Mouse (Mus musculus) thymus, postnatal 4 days (tissue): ENCODE data around the gene Usp2.

Experiments
- DNase-seq: peaks from one replicate; pipeline ENCODE4 v3.0.0; 2021

Gene Usp2

GRCm38 (mm10) chr9:44129633-44130032 lies 62.8 kb downstream of the Usp2 start:
- no peak for DNase-seq

- peak; percentile 83 for DNase-seq
These were observed 63.2 kb downstream of the Usp2 start for GRCm38 (mm10) chr9:44130034-44130433.

DNA sequence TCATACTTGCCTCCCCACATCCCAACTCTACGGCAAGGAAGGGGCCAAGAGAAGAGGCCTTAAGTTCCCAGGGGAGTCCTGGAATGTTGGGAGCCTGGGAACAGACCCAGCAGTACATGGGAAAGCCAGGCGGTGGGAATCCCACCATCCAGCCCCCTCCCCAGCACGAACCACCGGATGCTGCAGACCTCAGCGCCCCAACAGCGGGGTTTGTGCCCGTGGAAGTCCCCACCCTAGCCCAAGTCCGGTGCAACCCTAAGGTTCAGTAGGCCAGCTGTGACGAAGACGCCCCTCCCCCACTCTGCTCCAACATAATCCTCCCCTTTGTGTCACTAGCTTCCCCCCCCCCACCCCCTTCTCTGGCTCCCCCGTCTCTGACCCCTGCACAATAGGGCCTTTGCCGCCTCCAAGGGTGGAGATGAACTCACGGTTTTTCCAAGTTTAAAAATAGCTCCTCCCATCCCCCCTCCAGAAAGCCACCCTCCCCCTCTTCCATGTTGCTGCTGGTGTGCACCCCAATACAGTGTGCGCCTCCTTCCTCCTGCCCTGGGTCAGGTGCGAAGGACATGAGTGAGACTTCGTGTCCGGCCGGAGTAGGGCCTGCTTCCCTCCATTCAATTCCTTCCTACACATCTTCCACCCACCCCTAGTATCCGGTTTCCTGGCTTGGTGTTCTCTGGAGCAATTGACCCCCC lies 63.9 kb downstream of the Usp2 start:
- DNase-seq = peak; percentile 63

GRCm38 (mm10) chr9:44131276-44131590 lies 64.4 kb downstream of the Usp2 start:
- no peak for DNase-seq

GRCm38 (mm10) chr9:44132200-44132599 lies 65.4 kb downstream of the Usp2 start:
- DNase-seq = no peak

DNA sequence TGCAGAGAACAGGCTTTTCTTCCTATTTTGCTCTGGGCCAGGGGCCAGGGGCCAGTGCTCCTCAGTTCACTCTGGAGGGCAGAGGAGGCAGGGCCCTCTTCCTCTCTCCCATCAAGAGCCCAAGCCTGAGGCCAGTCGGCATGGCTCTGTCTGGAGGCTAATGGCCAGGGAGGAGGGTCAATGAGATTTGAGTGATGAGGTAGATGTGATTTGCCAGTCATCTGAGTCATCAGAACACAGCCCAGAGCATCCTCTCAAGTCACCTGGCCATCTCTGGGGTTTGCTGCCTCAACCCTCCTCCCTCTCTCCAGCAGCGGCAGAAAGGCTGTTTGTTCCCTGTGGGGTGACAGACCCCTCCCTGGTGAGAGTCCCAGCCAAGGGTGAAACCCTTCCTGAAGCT lies 66.5 kb downstream of the Usp2 start:
- DNase-seq = no peak

DNA sequence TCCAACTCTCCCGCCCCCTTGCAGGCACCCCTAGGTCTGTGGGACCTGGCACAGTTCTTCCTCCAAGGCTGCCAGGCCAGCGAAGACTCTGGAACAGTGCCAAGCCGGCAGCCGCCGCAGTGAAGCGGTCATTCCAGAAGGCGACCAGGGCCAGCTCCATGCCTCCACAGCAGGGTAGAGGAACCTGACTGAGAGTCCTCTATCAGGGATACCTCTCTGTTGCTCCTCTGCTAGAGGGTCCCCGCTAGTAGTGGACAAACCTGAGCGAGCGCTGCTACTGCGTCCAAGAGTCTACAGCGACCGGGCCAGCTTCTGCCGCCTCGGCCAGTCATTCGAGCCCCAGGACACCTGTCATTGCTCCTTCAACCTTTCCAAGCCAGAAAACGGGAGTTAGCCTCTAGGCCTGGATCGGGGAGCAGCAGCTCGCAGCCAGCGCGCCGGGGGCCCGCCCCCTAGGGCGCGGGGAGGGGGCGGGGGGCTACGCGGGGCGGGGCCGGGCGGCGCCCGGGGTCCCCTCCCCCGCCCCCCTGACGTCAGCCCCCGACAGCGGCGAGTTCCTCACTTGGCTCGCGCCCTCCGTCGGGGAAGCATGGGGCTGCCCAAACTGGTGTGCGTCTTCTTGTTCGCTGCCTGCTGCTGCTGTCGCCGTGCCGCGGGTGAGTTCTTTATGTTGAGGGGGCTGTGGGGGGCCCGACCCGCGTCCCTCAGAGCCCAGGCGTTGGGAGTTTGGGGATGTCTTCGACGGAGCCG lies 67.5 kb downstream of the Usp2 start, which contains the start of gene Mcam:
Gene Mcam (plus strand): TSS at position 369 of the 750 bp plus-strand sequence.
- DNase-seq = peak; percentile 78

- peak; percentile 74 for DNase-seq
These were observed 68.3 kb downstream of the Usp2 start for GRCm38 (mm10) chr9:44134851-44135730.

DNA sequence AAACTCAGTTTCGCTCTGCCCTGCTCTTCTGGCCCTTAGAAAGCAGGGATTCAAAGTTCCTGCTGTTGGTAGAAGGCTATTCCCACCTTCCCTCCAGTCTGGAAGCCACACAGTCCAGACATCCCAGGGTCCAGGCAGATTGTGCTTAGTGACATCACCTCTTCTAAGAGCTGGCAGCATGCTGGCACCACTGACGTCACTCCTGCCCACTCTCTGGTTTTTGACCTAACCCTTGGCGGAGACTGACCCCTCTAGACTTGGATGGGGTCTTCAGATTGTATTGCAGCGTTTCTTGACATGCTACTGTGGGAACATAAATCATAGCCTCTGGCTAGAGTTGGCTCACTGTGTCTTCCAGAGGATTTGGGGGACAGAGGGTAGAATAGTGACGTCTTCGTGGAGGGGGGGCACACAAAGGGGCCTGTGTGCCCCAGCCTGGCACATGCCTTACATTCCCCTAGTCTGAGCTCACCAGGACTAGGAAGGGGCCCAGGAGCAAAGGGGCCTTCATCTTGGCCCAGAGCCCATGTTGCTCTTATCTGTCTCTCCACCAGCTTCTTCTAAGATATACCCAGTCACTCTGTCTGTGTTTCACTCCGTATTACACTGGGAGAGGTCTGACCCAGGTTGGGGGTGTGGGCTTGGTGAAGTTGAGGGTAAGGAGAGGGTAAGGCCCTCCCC lies 69.0 kb downstream of the Usp2 start:
- DNase-seq = no peak

DNA sequence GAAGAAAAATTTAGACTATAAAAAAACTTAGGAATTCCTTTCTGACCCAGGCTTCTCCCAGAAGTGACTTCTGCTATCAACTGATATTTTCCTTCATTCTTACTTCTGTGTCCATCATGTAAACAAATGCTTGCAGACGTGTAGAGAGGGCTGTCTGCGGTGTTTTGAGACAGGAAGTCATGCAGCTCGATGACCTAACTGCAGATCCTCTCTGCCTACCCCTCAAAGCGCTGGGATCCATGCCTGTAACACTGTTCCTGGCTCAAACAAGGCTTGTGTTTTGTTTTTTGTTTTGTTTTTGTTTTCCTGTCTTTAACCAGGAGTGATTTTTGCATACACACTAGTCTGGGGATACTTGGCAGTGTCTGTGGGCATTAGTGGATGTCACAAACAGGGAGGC lies 71.0 kb downstream of the Usp2 start:
- no peak for DNase-seq

GRCm38 (mm10) chr9:44141951-44142350 lies 75.1 kb downstream of the Usp2 start:
- DNase-seq = no peak

DNA sequence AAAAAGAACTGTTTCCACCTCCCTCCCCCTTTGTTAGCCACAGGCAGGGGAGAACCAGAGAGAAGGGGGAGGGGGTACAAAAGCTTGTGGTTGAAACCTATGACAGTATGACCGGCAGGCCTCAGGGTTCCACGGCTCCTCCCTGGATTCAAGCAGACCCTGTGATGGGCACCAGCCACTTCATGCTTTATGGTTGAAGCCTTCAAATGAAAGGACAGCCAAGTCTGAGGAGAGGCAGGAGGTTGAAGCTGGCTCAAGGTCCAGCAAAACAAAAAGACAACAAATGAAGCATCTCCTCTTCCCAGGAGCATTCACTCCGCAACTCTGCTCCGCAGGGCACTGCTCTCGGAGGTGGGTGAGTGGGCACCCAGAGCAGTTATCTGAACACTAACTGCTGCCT lies 76.6 kb downstream of the Usp2 start:
- no peak for DNase-seq

GRCm38 (mm10) chr9:44144023-44144717 lies 77.3 kb downstream of the Usp2 start:
- DNase-seq = peak; percentile 38

GRCm38 (mm10) chr9:44144718-44145060 lies 77.9 kb downstream of the Usp2 start:
- DNase-seq = no peak
